Mouse (Mus musculus): ENCODE results near the gene Idh3b.

The Idh3b gene

DNA sequence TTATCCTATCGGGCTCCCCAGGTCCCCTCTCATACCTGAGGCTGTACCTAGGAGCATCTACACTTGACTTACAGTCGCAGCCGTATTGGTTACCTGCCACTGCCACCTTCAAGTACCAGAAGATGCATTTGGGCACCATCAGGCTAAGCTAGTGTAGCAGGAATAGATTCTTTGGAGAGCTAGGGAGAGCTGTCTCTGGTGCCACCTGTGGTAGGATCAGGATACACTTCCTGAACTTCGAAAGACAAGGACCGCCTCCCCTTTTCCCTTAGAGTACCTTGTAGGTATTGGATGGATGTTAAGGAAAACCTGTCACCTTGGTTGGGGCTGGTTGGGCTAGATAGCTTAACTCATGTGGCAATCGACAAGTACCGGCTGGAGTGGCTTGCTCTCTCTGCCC lies 16.3 kb downstream of the Idh3b start:
- ATAC-seq (ENCODE audit: insufficient number of reproducible peaks, low FRiP score, low TSS enrichment), result no peak

DNA sequence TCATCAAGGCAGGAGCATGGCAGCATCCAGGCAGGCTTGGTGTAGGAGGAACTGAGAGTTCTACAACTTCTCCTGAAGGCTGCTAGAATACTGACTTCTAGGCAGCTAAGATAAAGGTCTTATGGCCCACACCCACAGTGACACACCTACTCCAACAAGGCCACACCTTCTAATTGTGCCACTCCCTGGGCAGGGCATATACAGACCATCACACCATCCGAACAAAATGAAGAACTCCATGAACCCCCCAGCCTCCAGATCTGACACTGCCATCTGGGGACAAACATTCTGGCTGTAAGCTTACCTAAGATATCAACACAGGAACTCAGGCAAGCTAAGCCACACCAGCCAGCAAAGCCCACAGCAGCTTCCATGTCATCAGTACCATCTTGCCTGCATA lies 18.8 kb downstream of the Idh3b start:
- ATAC-seq (ENCODE audit: insufficient number of reproducible peaks, low FRiP score, low TSS enrichment), result no peak

DNA sequence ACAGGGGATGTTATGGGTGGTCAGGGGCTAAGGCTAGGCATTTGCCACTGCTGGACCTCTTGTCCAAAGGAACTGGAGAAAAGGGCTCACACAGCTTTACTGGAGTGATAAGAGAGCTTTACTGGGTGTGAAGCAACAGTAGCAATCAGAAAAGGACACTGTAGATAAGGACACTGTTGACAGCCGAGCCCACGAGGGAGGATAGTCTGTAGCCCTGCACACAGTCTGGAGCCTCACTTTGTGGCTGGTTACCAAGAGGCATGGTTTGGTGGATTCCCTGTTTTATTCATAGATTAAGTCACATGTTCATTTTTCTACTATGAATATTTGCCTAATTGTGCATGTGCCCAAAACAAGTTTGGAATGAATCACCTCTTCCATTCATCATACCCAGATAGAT lies 21.9 kb downstream of the Idh3b start:
- no peak for ATAC-seq (ENCODE audit: insufficient number of reproducible peaks, low FRiP score, low TSS enrichment)

DNA sequence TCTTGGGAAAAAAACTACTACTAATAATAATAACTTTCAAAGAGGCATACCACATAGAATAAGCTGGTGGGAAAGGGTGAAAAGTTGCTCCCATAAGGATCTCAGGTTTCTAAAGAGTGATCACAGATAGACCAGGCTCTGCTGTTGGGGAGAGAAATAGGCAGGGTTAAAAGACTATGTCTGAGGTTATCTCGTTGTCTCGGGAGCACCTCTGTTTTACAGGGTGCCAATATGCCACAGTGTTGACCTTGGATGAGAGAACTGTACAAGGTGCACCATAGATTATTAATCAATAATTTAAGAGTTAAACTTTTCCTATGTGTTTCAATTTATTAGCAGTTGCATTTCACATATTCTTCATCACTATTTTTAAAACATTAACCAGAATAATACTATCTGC lies 22.4 kb downstream of the Idh3b start:
- no peak for ATAC-seq (ENCODE audit: insufficient number of reproducible peaks, low FRiP score, low TSS enrichment)

DNA sequence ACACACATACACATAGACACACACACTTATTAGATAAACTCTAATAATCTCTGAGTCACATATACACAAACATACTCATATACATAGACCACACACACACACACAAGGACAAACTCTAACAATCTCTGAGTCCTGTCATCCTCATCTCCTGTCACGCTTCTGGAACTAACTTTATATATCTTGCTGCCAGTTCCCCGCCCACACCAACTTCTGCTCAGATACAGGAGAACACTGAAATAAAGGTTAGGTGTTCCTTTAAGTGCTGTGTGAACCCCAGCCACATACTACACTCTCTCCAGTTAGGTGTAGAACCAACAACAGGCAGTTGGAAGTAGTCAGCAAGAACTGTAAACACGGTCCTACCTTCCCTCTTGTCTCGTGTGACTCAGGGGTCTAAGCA lies 23.5 kb downstream of the Idh3b start:
- no peak for ATAC-seq (ENCODE audit: insufficient number of reproducible peaks, low FRiP score, low TSS enrichment)

DNA sequence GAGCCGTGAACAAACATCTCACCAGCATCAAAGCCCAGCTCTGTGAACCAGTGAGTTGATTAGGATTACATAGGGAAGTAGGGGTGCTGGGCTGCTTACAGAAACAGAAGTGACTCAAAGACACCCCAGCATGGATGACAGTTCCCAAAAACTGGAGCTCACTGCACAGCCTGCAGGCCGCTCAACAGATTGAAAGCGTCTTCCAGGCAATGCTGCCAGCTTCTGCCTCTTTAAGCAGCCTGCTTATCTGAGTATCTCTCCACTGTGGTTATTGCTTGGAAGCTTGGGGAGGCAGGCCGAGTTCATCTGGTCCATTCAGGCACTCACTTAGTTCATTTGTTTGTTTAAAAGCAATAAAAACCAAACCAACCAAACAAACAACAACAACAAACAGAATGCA lies 27.6 kb downstream of the Idh3b start:
- ATAC-seq (ENCODE audit: insufficient number of reproducible peaks, low FRiP score, low TSS enrichment), result no peak

DNA sequence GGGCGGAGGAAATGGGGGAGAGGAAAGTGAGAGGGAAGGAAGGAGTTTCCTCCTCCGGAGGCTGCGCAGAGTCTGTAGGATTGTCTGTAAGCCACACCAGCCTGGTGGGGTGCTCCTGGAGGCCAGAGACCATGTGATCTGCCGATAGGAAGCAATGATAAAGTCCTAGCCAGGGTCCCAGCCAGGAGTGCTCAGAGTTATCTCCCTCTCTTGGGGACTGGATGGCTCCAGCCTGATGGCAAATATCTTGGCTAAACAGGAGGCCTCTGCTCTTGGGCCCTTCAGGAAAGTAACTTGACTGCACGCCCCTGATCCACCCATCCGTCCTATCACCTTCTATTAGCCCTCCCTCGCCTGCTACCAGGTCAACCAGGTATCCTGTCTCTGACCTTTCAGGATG lies 36.1 kb downstream of the Idh3b start:
- ATAC-seq (ENCODE audit: insufficient number of reproducible peaks, low FRiP score, low TSS enrichment), result no peak

DNA sequence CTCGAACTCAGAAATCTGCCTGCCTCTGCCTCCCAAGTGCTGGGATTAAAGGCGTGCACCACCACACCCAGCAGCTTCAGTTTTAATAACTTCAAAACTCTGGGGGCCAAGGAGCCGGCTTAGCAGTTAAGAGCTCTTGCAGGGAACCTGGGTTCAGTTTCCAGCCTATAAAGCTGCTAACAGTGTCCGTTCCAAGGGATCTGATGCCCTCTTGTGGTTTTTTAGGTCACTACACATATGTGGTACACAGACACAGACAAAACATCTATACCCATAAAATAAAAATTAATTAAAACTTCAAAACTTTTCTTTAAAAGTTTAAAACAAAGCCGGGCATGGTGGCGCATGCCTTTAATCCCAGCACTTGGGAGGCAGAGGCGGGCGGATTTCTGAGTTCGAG lies 37.4 kb downstream of the Idh3b start:
- ATAC-seq (ENCODE audit: insufficient number of reproducible peaks, low FRiP score, low TSS enrichment), result no peak
